Comparison of ENCODE assay signal across 11 mouse cellular contexts in genomic region chr3:156833920-156834319, GRCm38 (mm10).
"Had no signal": no experiment of that assay in that cellular context is flagged by ENCODE, and none has a peak within 500 bp of the region (broad histone marks: within the 10 kb centered on the region; RNA-seq: fewer than 3 reads in every experiment).

No protein-coding gene starts in this region.

- H3K9me3 ChIP-seq: intestine, embryonic 15.5 days; limb, embryonic 12.5 days; neural tube, embryonic 15.5 days had no signal

- DNase-seq: kidney, adult 8-10 months; kidney, postnatal 25 days; liver; lung, adult 18-20 months; right cerebral cortex, adult 18-20 months; right cerebral cortex, postnatal 25 days; thymus, postnatal 36 days had no signal

- H3K9ac ChIP-seq: intestine, embryonic 15.5 days; limb, embryonic 12.5 days; liver, embryonic 14.5 days; neural tube, embryonic 15.5 days had no signal

- H3K36me3 ChIP-seq: intestine, embryonic 15.5 days; limb, embryonic 12.5 days; neural tube, embryonic 15.5 days had no signal

- H3K27me3 ChIP-seq: intestine, embryonic 15.5 days; limb, embryonic 12.5 days; neural tube, embryonic 15.5 days had no signal

- H3K4me1 ChIP-seq: intestine, embryonic 15.5 days; limb, embryonic 12.5 days; neural tube, embryonic 15.5 days had no signal

- ATAC-seq: intestine, embryonic 15.5 days had no signal

- H3K4me2 ChIP-seq: intestine, embryonic 15.5 days; limb, embryonic 12.5 days; neural tube, embryonic 15.5 days had no signal

- H3K27ac ChIP-seq: intestine, embryonic 15.5 days; limb, embryonic 12.5 days; liver, embryonic 14.5 days; neural tube, embryonic 15.5 days had no signal

- H3K4me3 ChIP-seq: intestine, embryonic 15.5 days; limb, embryonic 12.5 days; neural tube, embryonic 15.5 days had no signal
